Mouse (Mus musculus): ENCODE results near the gene Gm498.

The Gm498 gene

GRCm38 (mm10) chr7:143892361-143892760, 25.7 kb downstream of the Gm498 start:
- CTCF ChIA-PET: no interaction called here

DNA sequence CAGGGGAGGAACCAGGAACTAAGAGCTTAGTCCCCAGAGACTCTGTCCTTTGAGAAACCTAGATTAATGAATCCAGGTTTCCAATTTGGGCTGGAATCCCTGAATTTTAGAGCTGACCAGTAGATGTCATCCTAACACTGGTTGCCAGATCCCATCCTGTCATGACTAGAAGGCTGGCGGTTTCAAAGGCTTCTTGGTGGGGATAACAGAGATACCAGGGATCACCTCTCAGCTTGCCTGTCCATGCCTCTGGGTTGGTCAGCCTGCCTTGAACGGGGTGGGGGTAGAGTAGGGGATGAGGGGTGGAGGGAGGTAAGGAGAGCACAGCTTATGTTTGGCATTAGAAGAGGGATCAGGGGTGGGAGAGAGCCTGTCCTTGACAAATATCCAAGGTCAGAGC, 34.0 kb downstream of the Gm498 start:
- CTCF ChIA-PET: no interaction called here

- CTCF ChIA-PET: no interaction called here
Observed at GRCm38 (mm10) chr7:143905176-143905575, 38.5 kb downstream of the Gm498 start.

DNA sequence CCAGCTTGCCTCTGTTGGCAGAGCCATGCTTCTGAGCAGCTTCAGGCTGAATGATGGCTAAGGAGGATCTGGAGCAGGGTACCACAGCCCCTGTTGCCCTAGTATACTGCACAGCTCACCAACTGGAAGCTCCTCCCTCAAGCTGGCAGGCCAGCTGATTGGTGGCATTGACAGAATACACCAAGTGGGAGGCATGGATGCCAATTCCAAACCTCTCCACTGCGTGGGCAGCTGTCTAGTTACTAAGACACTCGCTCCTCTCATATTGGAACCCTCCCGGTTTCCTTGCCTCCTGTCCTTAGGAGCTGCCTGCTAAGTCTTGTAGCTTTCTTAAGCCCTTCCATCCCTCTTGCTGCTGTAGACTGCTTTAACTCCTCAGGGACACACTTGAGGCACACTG, 39.0 kb downstream of the Gm498 start:
- CTCF ChIA-PET: no interaction called here

GRCm38 (mm10) chr7:143913611-143914010, 47.0 kb downstream of the Gm498 start:
- CTCF ChIA-PET: no interaction called here

GRCm38 (mm10) chr7:143919031-143919679, 52.5 kb downstream of the Gm498 start:
- CTCF ChIA-PET: no interaction called here

DNA sequence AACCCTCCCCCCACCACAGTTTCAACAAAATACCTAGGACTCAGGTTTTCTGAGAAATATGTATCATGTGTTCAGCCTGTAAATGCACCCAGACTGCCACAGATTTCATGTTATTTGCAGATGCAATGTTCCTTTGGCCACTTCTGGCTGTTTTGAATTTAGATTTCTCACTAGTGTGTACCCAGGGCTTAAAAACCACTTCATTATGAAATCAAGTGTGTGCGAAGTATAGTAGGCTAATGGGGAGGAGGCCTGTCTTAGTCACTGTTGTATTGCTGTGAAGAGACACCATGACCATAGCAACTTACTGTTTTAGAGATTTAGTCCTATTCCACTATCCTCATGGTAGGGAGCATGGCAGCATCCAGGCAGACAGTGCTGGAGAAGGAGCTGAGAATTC, 63.3 kb downstream of the Gm498 start:
- CTCF ChIA-PET: no interaction called here

GRCm38 (mm10) chr7:143938647-143939046, 72.0 kb downstream of the Gm498 start:
- CTCF ChIA-PET: no interaction called here

DNA sequence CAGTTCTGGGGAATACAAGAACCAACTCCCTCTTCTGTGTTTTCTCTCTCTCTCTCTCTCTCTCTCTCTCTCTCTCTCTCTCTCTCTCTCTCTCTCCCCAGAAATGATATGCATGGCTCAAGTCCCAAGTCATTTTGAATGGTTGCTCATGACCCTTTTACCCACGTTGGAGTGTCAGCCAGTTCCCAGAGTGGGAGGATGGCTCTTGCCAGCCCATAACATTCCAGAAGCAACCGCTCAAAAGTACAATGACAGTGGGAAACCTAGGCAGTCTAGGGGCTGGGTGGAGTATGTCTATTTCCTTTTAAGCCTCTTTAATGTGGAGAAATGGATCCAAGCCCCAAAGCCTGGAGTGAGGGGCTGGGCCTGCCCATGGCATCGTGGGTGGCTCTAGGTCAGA, 72.8 kb downstream of the Gm498 start:
- CTCF ChIA-PET: no interaction called here

DNA sequence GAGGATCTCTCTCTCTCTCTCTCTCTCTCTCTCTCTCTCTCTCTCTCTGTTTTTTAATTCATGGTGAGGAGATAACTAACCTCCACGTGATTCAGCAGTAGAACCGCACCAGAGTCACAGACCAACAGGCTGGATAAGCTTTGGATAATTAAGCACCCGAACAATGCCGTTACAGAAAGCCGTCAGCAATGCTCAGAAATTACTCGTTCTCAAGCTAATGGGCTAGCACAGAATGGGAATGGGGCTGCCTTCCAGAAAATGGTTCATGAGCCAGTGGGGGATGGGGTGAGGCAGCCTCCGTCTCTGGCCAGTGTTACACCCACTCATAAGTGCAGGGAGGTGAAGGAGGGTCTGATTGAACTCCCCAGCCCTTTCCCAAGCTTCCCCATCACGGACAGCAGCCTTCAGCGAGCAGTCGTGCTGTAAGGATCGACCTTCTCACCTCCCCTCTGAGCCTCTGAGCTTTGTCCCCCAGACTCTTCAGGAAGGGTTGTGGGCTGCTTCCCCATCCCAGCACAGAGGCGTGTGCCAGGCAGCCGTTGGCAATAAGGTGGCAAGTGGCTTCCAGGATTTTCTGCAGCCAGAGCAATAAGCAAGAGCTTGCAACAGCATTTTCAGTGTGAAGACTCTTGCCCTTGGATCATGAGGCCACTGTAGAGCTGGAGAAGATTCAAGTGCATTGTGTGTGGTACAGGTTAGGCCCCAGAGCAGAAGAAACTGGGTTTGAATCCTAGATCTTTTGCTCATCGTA, 76.5 kb downstream of the Gm498 start:
- CTCF ChIA-PET: no interaction called here

- CTCF ChIA-PET: no interaction called here
Observed at GRCm38 (mm10) chr7:143944421-143944980, 77.9 kb downstream of the Gm498 start.

Measured in spleen, embryonic (tissue).